Mouse (Mus musculus) lung, embryonic 14.5 days (tissue): ENCODE measurements around the gene Anapc4. TPM values are rescaled to one million over a fixed set of nuclear protein-coding genes. Genes with fewer than 3 reads are reported as not detected.

Experiments used
- ATAC-seq: fragments of 200-750 bp; cut with Nextera tagmentation; 2 replicates; pipeline ENCODE4 v1.8.0; 2017; ENCODE audit warnings: mild to moderate bottlenecking, moderate TSS enrichment, moderate library complexity; ENCODE audit not compliant: insufficient read depth
- DNase-seq: peaks from one replicate; pipeline ENCODE4 v3.0.0-alpha.2; 2015
- H3K27ac ChIP-seq: fragments of 300-500 bp; sonication (generic); 2 replicates; pipeline ENCODE4 v1.5.1; 2014; ENCODE audit warnings: low read depth, mild to moderate bottlenecking, moderate library complexity
- H3K27me3 ChIP-seq: fragments of 300-500 bp; sonication (generic); 2 replicates; pipeline ENCODE4 v1.6.1; 2014; ENCODE audit warnings: low read length, control low read depth; ENCODE audit not compliant: insufficient read depth
- H3K36me3 ChIP-seq: fragments of 300-500 bp; sonication (generic); 2 replicates; pipeline ENCODE4 v1.6.1; 2014; ENCODE audit warnings: control low read depth; ENCODE audit not compliant: insufficient read depth
- H3K4me1 ChIP-seq: fragments of 300-500 bp; sonication (generic); 2 replicates; pipeline ENCODE4 v1.6.1; 2014; ENCODE audit warnings: antibody characterized with exemption, control low read depth; ENCODE audit not compliant: insufficient read depth
- H3K4me2 ChIP-seq: fragments of 300-500 bp; sonication (generic); 2 replicates; pipeline ENCODE4 v1.6.1; 2014; ENCODE audit warnings: mild to moderate bottlenecking
- H3K4me3 ChIP-seq: fragments of 300-500 bp; sonication (generic); 2 replicates; pipeline ENCODE4 v1.5.1; 2014; ENCODE audit warnings: low read depth, low read length
- H3K9ac ChIP-seq: fragments of 300-500 bp; sonication (generic); 2 replicates; pipeline ENCODE4 v1.6.1; 2014
- H3K9me3 ChIP-seq: fragments of 300-500 bp; sonication (generic); 2 replicates; pipeline ENCODE4 v1.6.1; 2016; ENCODE audit warnings: low read depth, low read length, control low read depth
- CTCF ChIP-seq: IDR thresholded peaks from 2 replicates; pipeline ENCODE4 v1.5.1; 2016; ENCODE audit warnings: antibody characterized with exemption, low read depth
- WGBS: fragments of 180-500 bp; shearing (Covaris S2); extraction: QIAGEN DNeasy Blood & Tissue Kit; methylation state at CpG from one replicate; pipeline ENCODE4 v1.1.7; 2014; 5-methylcytosine and 5-hydroxymethylcytosine counted together
- polyA plus RNA-seq: library from polyadenylated mRNA; unstranded; fragments of >200 nt; fragmentation: Nextera tagmentation; extraction: Ambion mirVana; gene quantifications from 2 replicates; pipeline ENCODE4 v1.2.1, GENCODE M21; 2014

Gene Anapc4
- polyA plus RNA-seq, 1 experiment from 2014 or later = 123 TPM

DNA sequence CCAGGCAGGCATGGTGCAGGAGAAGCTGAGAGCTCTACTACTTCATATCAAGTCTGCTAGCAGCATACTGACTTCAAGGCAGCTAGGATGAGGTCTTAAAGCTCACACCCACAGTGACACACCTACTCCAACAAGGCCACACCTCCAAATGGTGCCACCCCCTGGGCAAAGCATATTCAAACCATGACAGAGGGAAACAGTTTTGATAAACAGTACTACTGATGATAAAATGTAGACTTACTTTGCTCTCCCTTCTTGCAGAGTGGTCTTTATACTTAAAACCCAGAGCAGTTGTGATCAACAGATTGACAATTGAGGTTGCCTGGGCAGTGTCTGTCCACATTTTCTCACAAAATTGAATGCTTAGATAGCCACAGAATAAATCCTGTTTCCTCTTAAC, 807 bp upstream of the Anapc4 start:
- Histone ChIP-seq H3K36me3 (peaks cover 22% of the 10 kb centered on the region), H3K27me3 (no peaks in the 10 kb centered on the region), H3K4me2 (peak overlapping the region; percentile 73), H3K9me3 (no peaks in the 10 kb centered on the region), H3K27ac (peak overlapping the region; percentile 88), H3K4me1 (peaks cover 11% of the 10 kb centered on the region), H3K9ac (peak overlapping the region; percentile 38), H3K4me3 (peak overlapping the region; percentile 79)
- no peak for DNase-seq
- ATAC-seq = no peak
- TF ChIP-seq CTCF = no peak

DNA sequence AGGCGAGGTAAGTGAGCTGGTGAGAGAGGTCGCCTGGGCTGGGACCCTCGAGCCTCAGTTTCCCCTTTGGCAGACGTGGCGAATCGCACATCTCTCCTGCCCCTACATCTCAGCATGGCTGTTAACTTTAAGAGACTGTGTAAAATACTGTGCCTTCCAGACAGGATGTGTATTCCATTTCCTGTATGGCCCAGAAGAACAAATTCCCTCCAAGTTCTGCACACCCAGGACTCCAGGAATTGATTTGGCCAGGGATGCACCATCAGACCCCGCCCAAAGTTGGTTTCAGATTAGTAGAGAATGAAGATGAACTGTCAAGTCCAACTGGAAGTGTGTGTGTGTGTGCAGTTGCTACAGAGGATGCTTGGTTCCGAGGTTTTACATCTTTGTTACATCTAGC, 574 bp downstream of the Anapc4 start:
- Histone ChIP-seq H3K36me3 (peaks cover 35% of the 10 kb centered on the region), H3K4me1 (peaks cover 11% of the 10 kb centered on the region), H3K4me2 (peak overlapping the region; percentile 73), H3K9ac (peak overlapping the region; percentile 94), H3K4me3 (peak overlapping the region; percentile 79), H3K27me3 (no peaks in the 10 kb centered on the region), H3K27ac (peak overlapping the region; percentile 86), H3K9me3 (no peaks in the 10 kb centered on the region)
- DNase-seq (no peak), ATAC-seq (no peak)
- 6% methylated on average over 8 of the region's 8 CpGs for WGBS
- TF ChIP-seq CTCF = no peak

DNA sequence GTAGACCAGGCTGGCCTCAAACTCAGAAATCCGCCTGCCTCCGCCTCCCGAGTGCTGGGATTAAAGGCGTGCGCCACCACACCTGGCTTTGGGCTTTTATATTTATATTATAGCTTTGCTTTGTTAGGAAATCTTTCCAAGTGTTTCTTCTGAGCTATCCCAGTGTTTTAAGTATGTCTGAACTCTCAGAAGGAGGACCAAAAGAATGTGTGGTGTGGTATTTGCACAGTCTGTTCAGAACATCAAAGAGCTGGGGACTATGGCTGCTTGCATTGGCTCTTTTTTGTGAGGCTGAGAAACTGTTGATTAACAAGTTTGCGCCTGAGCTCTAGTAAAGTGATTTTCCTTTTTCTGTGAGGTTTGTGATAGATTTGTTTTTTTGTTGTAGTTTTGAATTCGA, 10.5 kb downstream of the Anapc4 start:
- Histone ChIP-seq H3K4me2 (no peak overlapping the region), H3K9me3 (no peaks in the 10 kb centered on the region), H3K27me3 (no peaks in the 10 kb centered on the region), H3K27ac (no peak overlapping the region), H3K4me3 (no peak overlapping the region), H3K4me1 (no peaks in the 10 kb centered on the region), H3K9ac (no peak overlapping the region), H3K36me3 (peaks cover 81% of the 10 kb centered on the region)
- ATAC-seq (no peak), DNase-seq (peak; percentile 7)
- 76% methylated on average over 7 of the region's 7 CpGs for WGBS
- TF ChIP-seq CTCF = no peak

DNA sequence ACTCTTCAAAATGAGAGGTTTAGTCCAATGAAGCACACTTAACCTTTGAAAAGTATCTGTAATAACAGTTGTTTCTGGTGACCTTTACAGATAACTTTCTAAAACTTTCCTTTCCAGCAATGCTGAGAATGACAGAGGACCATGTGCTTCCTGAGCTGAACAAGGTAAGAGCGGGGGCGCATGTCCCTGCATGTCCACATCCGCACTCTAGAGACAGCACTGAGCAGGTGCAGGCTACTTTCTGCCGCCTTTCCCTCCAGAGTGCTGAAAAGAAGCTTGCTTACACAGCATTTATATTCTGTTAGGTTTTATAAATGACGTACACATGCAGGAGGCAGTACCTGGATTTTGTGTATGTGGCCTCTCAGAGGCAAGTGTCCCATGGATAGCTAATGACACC, 21.9 kb downstream of the Anapc4 start:
- TF ChIP-seq CTCF = 0 out of 2 replicates have a peak, but pooled peaks have one; percentile 11
- no peak overlapping the region for H3K27ac ChIP-seq
- H3K9me3 ChIP-seq = no peaks in the 10 kb centered on the region
- H3K9ac ChIP-seq = no peak overlapping the region
- ATAC-seq = no peak
- no peaks in the 10 kb centered on the region for H3K27me3 ChIP-seq
- no peak overlapping the region for H3K4me3 ChIP-seq
- H3K4me2 ChIP-seq = no peak overlapping the region
- H3K4me1 ChIP-seq = no peaks in the 10 kb centered on the region
- no peak for DNase-seq
- H3K36me3 ChIP-seq = peaks cover 81% of the 10 kb centered on the region
- WGBS = 85% methylated on average over 5 of the region's 5 CpGs

DNA sequence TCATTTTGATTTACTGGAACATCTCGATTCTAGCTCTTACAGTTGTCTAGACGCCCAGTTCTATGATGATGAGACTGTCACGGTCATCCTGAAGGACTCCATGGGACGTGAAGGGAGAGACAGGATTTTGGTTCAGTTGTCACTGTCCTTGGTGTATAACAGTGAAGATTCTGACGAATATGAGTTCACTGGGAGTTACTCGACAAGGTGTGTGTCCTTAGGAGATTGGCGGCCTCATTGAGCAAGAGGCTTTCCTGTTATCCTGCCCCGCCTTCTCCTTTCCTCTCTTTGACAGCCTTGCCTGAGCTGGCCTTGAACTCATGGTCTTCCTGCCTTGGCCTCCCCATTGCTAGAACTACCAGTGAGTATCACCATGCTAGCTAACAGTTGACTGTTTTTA, 30.6 kb downstream of the Anapc4 start:
- Histone ChIP-seq H3K27me3 (no peaks in the 10 kb centered on the region), H3K27ac (no peak overlapping the region), H3K9me3 (no peaks in the 10 kb centered on the region), H3K36me3 (peaks cover 89% of the 10 kb centered on the region), H3K4me2 (no peak overlapping the region), H3K9ac (no peak overlapping the region), H3K4me3 (no peak overlapping the region), H3K4me1 (no peaks in the 10 kb centered on the region)
- no peak for TF ChIP-seq CTCF
- no peak for ATAC-seq
- DNase-seq = no peak
- WGBS = 85% methylated on average over 8 of the region's 8 CpGs

DNA sequence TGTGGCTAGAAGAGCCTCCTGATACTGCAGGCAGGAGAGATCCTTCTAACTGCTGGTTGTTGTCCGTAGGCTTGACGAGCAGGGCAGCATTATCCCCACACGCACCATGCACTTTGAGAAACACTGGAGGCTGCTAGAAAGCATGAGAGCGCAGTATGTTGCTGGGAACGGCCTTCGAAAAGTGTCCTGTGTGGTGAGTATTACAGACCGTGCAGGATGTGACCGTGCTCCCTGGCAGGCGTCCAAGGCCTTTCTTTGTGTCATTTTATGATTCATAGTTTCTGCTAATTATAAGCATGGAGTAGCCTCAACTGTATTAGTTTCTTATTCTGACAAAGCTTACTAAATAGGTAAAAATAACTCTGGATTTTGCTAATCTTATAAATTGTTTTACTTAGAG, 32.0 kb downstream of the Anapc4 start:
- Histone ChIP-seq H3K4me3 (no peak overlapping the region), H3K9me3 (no peaks in the 10 kb centered on the region), H3K4me1 (no peaks in the 10 kb centered on the region), H3K4me2 (no peak overlapping the region), H3K27me3 (no peaks in the 10 kb centered on the region), H3K27ac (peak overlapping the region; percentile 51; the same call in 1 of the 2 replicates), H3K9ac (no peak overlapping the region), H3K36me3 (peaks cover 76% of the 10 kb centered on the region)
- peak; percentile 87 for DNase-seq
- TF ChIP-seq CTCF = no peak
- peak; percentile 84 for ATAC-seq
- WGBS = 29% methylated on average over 9 of the region's 9 CpGs

DNA sequence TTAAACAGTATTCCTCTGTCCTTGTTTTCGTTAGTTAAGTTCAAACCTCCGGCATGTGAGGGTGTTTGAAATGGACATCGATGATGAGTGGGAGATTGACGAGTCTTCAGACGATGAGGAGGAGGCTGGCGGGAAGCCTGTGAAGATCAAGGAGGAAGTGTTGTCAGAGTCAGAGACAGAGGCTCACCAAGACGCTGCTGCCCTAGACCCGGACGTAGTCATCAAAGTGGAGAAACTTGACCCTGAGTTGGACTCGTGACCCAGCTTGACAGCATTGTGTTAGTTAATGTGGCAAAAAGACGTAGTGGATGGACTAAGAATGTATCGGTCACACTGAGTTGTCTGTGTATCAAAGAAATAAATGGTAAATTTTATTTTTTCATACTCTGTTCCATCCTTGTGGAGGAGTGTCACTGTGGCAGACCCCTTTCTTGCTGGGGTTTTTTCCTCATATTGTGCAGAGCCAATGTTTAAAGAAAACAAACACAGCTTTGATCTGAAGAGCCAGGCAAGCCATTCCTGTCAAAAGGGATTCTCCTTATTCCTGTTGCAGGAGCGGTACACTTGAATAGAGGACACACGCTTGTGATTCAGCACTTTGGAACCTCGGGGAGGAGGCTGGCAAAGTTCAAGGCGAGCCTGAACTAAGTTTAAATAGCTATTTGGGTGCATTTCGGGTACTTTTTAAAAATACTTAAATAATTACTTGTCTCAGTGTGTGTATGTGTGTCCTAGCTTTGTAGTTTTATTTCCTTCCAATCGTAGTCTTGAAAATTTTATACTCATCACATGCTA, 32.7 kb downstream of the Anapc4 start:
- no peak overlapping the region for H3K4me3 ChIP-seq
- peaks cover 69% of the 10 kb centered on the region for H3K36me3 ChIP-seq
- TF ChIP-seq CTCF = no peak
- ATAC-seq (no peak), DNase-seq (peak; percentile 22)
- H3K9me3 ChIP-seq = no peaks in the 10 kb centered on the region
- H3K27ac ChIP-seq = no peak overlapping the region
- H3K27me3 ChIP-seq = no peaks in the 10 kb centered on the region
- no peak overlapping the region for H3K4me2 ChIP-seq
- H3K9ac ChIP-seq = no peak overlapping the region
- WGBS = 56% methylated on average over 18 of the region's 18 CpGs
- no peaks in the 10 kb centered on the region for H3K4me1 ChIP-seq
